Mouse (Mus musculus): ENCODE results near the gene Skap1.
A peak's percentile ranks its signal among the peaks of the same experiment; 100 is the strongest.

Skap1 gene

GRCm38 (mm10) chr11:96466382-96466781 lies 2.0 kb downstream of the Skap1 start:
- no peak for DNase-seq

GRCm38 (mm10) chr11:96466987-96467386 lies 2.6 kb downstream of the Skap1 start:
- no peak for DNase-seq

- DNase-seq: no peak
Measured at GRCm38 (mm10) chr11:96468048-96468745, 3.8 kb downstream of the Skap1 start.

- DNase-seq: no peak
Measured at GRCm38 (mm10) chr11:96482711-96483110, 18.3 kb downstream of the Skap1 start.

- no peak for DNase-seq
Measured at GRCm38 (mm10) chr11:96483179-96483578, 18.8 kb downstream of the Skap1 start.

GRCm38 (mm10) chr11:96498481-96498880 lies 34.1 kb downstream of the Skap1 start:
- no peak for DNase-seq

- no peak for DNase-seq
Measured at GRCm38 (mm10) chr11:96501042-96501441, 36.6 kb downstream of the Skap1 start.

GRCm38 (mm10) chr11:96502948-96503347 lies 38.6 kb downstream of the Skap1 start:
- DNase-seq: no peak

GRCm38 (mm10) chr11:96504509-96505119 lies 40.2 kb downstream of the Skap1 start:
- DNase-seq: no peak

- DNase-seq: no peak
Measured at GRCm38 (mm10) chr11:96505841-96506240, 41.4 kb downstream of the Skap1 start.

- DNase-seq: no peak
Measured at GRCm38 (mm10) chr11:96515164-96515563, 50.8 kb downstream of the Skap1 start.

- no peak for DNase-seq
Measured at GRCm38 (mm10) chr11:96524541-96524940, 60.1 kb downstream of the Skap1 start.

GRCm38 (mm10) chr11:96526137-96526621 lies 61.8 kb downstream of the Skap1 start:
- DNase-seq: no peak

- no peak for DNase-seq
Measured at GRCm38 (mm10) chr11:96531757-96532433, 67.5 kb downstream of the Skap1 start.

GRCm38 (mm10) chr11:96534531-96534930 lies 70.1 kb downstream of the Skap1 start:
- no peak for DNase-seq

- DNase-seq: no peak
Measured at GRCm38 (mm10) chr11:96536146-96536545, 71.8 kb downstream of the Skap1 start.

- no peak for DNase-seq
Measured at GRCm38 (mm10) chr11:96542003-96542402, 77.6 kb downstream of the Skap1 start.

- DNase-seq: no peak
Measured at GRCm38 (mm10) chr11:96542561-96542960, 78.2 kb downstream of the Skap1 start.

- no peak for DNase-seq
Measured at GRCm38 (mm10) chr11:96546428-96546827, 82.0 kb downstream of the Skap1 start.

GRCm38 (mm10) chr11:96550960-96551703 lies 86.7 kb downstream of the Skap1 start:
- no peak for DNase-seq

- peak; percentile 12 for DNase-seq
Measured at GRCm38 (mm10) chr11:96553091-96553490, 88.7 kb downstream of the Skap1 start.

GRCm38 (mm10) chr11:96560229-96560628 lies 95.8 kb downstream of the Skap1 start:
- no peak for DNase-seq

- DNase-seq: no peak
Measured at GRCm38 (mm10) chr11:96564088-96564487, 99.7 kb downstream of the Skap1 start.

Measured in cerebellum, adult 8-10 months (tissue).